Mouse (Mus musculus): ENCODE results near the gene Gabrr3.

DNA sequence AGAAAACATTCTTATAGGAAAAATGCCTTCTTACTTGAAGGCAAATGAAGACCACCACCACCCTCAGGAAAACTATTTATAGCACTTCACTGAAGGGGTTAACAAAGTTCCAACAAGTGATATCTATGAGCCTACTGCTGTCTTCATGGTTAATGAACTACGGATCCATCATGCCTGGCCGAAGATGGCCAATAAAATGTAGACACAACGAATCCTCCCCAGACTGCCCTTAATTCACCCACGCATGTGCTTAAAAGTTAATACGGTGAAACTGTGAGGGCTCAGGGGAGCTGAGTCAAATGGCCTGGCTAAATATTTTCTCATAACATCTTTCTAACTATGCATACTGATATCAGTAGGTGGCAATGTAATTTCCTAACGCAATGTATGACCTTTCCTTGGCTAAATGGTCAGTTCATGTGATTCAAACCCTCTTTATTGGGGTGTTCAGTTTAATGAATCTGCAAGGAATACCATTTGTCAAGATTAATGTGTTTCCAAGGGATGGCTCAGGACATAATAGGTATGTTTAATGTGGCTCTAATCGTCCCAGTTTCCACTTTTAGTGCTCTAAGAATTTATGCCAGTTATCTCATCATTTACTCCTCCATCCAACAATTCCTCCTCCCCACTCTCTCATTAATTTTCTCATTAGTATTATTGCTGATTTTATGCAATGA is 37.9 kb downstream of the Gabrr3 start:
- no peak for TF ChIP-seq POLR2A (IDR thresholded peaks at IDR 0.05; ENCODE audit: extremely low read depth, insufficient read depth, low read length)
- no peak for TF ChIP-seq CTCF (IDR thresholded peaks at IDR 0.05; ENCODE audit: low read depth, low read length)
